Mouse (Mus musculus) CH12F3 (cell line): Measurements from ENCODE around the gene Armh2.
"Not testable (repeated sequence)": the region's sequence is repeated elsewhere in the genome, so short reads cannot be mapped to it uniquely, and the experiment has no call there.

Experiments
- in situ Hi-C: fragments of 300-500 bp; cut with MboI; formaldehyde crosslinking; loops from 2 replicates; pipeline ENCODE4 v1.14.3; 2020; ENCODE audit warnings: low sequenced_read_pairs

Armh2 gene

GRCm38 (mm10) chr13:24757820-24758564 is 17.0 kb downstream of the Armh2 start:
- in situ Hi-C loops = no loop called here

- in situ Hi-C loops = no loop called here
Measured at GRCm38 (mm10) chr13:24759451-24759850, 18.4 kb downstream of the Armh2 start.

- in situ Hi-C loops = no loop called here
Measured at GRCm38 (mm10) chr13:24760351-24760870, 19.4 kb downstream of the Armh2 start.

- in situ Hi-C loops = no loop called here
Measured at GRCm38 (mm10) chr13:24761083-24761402, 20.0 kb downstream of the Armh2 start.

GRCm38 (mm10) chr13:24761403-24762227 is 20.6 kb downstream of the Armh2 start, which contains the start of gene Gmnn:
Gmnn (minus strand) TSS chr13:24761923.
- in situ Hi-C loops = no loop called here

- in situ Hi-C loops = no loop called here
Measured at GRCm38 (mm10) chr13:24762254-24762653, 21.2 kb downstream of the Armh2 start.

- in situ Hi-C loops = not testable (repeated sequence)
Measured at GRCm38 (mm10) chr13:24767809-24768208, 26.8 kb downstream of the Armh2 start.

GRCm38 (mm10) chr13:24771482-24771881 is 30.4 kb downstream of the Armh2 start:
- in situ Hi-C loops = not testable (repeated sequence)

- in situ Hi-C loops = no loop called here
Measured at GRCm38 (mm10) chr13:24776146-24776844, 35.3 kb downstream of the Armh2 start.

- in situ Hi-C loops = no loop called here
Measured at GRCm38 (mm10) chr13:24778026-24778425, 37.0 kb downstream of the Armh2 start.

GRCm38 (mm10) chr13:24778706-24779380 is 37.8 kb downstream of the Armh2 start:
- in situ Hi-C loops = no loop called here

GRCm38 (mm10) chr13:24781916-24782315 is 40.9 kb downstream of the Armh2 start:
- in situ Hi-C loops = no loop called here

- in situ Hi-C loops = no loop called here
Measured at GRCm38 (mm10) chr13:24786014-24786490, 45.0 kb downstream of the Armh2 start.

- in situ Hi-C loops = no loop called here
Measured at GRCm38 (mm10) chr13:24787477-24787876, 46.4 kb downstream of the Armh2 start.

GRCm38 (mm10) chr13:24791349-24791748 is 50.3 kb downstream of the Armh2 start:
- in situ Hi-C loops = no loop called here

GRCm38 (mm10) chr13:24792411-24793045 is 51.5 kb downstream of the Armh2 start:
- in situ Hi-C loops = no loop called here
